Mouse (Mus musculus) liver, embryonic 11.5 days (tissue): ENCODE results near the gene Foxj2. TPM values are rescaled to one million over a fixed set of nuclear protein-coding genes. Genes with fewer than 3 reads are reported as not detected.

Experiments
- ATAC-seq: fragments of 200-750 bp; cut with Nextera tagmentation; replicated peaks from 2 replicates; pipeline ENCODE4 v1.8.0; 2017; ENCODE audit warnings: moderate number of reproducible peaks, mild to moderate bottlenecking, moderate TSS enrichment, moderate library complexity; ENCODE audit not compliant: low FRiP score
- DNase-seq: peaks from one replicate; pipeline ENCODE4 v3.0.0-alpha.2; 2017; ENCODE audit warnings: low spot score
- H3K27ac ChIP-seq: fragments of 300-500 bp; sonication (generic); 2 replicates; pipeline ENCODE4 v1.5.1; 2014; ENCODE audit warnings: mild to moderate bottlenecking, low read depth, low read length, control low read depth
- H3K27me3 ChIP-seq: fragments of 300-500 bp; sonication (generic); replicated peaks from 2 replicates; pipeline ENCODE4 v1.6.1; 2014; ENCODE audit warnings: low read length, mixed read lengths; ENCODE audit not compliant: control insufficient read depth, insufficient read depth
- H3K36me3 ChIP-seq: fragments of 300-500 bp; sonication (generic); 2 replicates; pipeline ENCODE4 v1.6.1; 2014; ENCODE audit warnings: mild to moderate bottlenecking, low read length, moderate library complexity, mixed read lengths; ENCODE audit not compliant: control insufficient read depth, insufficient read depth
- H3K4me1 ChIP-seq: fragments of 300-500 bp; sonication (generic); replicated peaks from 2 replicates; pipeline ENCODE4 v1.6.1; 2014; ENCODE audit warnings: low read length, mixed read lengths; ENCODE audit not compliant: control insufficient read depth, insufficient read depth
- H3K4me2 ChIP-seq: fragments of 300-500 bp; sonication (generic); 2 replicates; pipeline ENCODE4 v1.6.1; 2014; ENCODE audit warnings: mild to moderate bottlenecking, control low read depth, moderate library complexity
- H3K4me3 ChIP-seq: fragments of 300-500 bp; sonication (generic); 2 replicates; pipeline ENCODE4 v1.5.1; 2014; ENCODE audit warnings: low read depth, low read length, control low read depth
- H3K9ac ChIP-seq: fragments of 300-500 bp; sonication (generic); 2 replicates; pipeline ENCODE4 v1.6.1; 2014; ENCODE audit warnings: low read depth, low read length, control low read depth
- H3K9me3 ChIP-seq: fragments of 300-500 bp; sonication (generic); 2 replicates; pipeline ENCODE4 v1.6.1; 2016; ENCODE audit warnings: low read length, inconsistent platforms, mixed read lengths; ENCODE audit not compliant: control insufficient read depth
- WGBS: fragments of 180-500 bp; shearing (Covaris S2); extraction: QIAGEN DNeasy Blood & Tissue Kit; methylation state at CpG from one replicate; pipeline ENCODE4 v1.1.7; 2014; 5-methylcytosine and 5-hydroxymethylcytosine counted together
- polyA plus RNA-seq: library from polyadenylated mRNA; unstranded; fragments of >200 nt; fragmentation: Nextera tagmentation; extraction: Ambion mirVana; gene quantifications from 2 replicates; pipeline ENCODE4 v1.2.1, GENCODE M21; 2014

Gene Foxj2
- 3.8 and 4.0 TPM in 2 replicates for polyA plus RNA-seq

DNA sequence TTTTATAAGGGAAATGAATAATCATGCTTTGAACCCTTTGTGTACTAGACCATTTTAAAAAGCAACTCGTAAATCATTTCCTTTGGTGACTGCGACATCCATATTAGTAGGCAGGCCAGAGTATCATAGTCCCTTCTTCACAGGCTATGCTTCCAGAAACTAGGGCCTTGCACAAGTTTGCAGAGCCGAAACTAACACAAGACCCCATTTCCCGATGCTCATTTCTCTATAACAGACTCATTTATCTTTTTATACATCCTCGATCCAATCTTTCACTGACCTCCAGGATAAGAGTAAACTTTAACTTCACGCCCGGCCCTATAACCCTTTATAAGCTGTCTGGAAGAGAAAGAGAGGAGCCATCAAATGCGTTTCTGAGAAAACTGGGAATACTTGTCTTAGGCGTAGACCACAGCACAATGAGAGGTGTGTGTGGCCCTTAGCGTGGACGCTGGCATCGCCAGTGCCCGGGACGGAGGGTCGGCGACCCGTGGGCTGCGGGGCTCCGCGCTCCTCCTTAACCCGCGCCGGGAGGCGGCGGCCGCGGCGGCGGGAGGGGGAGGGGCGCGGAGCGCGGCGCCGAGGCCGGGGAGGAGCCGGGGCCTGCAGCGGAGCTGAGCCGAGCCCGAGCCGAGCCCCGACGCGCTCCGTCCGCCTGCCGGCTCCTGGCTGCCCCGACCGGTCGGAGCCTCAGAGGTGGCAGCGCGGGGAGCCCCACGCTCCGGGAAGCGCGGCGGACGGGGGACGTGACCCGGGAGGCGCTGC lies at the start of gene Foxj2:
Gene Foxj2, plus strand, starts transcription at position 609 of the 765 bp plus-strand sequence.
- Histone ChIP-seq H3K36me3 (no peaks in the 10 kb centered on the region), H3K9me3 (no peaks in the 10 kb centered on the region), H3K9ac (peak within 1 kb of the TSS; percentile 93), H3K4me2 (peak within 1 kb of the TSS; percentile 81), H3K27ac (peak within 1 kb of the TSS; percentile 21; the same call in 1 of the 2 replicates), H3K4me1 (peaks cover 17% of the 10 kb centered on the region), H3K27me3 (no peaks in the 10 kb centered on the region), H3K4me3 (peak within 1 kb of the TSS; percentile 78)
- DNase-seq, result peak; percentile 76
- 4% methylated on average over 41 of the region's 61 CpGs for whole genome bisulfite sequencing
- ATAC-seq, result peak; percentile 90

DNA sequence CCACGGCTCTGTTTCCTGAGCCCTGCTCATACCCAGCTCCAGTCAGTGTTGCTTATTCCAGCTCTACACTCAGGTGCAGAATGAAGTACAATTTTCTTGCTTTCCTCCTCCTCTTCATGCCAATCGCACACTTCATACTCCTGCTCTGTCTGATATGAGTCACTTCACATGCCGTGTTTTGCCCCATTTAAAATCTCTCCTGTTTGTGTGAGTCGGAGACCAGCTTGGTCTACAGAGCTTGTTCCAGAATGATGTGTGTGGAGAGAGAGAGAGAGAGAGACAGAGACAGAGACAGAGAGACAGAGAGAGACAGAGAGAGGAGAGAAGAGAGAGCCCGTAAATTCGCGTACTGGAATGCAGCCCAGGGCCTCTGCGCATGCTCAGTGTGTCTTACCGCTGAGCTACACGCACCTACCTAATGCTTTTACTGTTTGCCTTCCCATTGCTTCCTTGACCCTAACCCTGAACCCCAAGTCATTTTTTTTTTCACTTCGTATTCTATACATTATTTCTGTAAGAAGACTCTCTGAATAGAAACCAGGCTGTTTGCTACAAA lies 48.9 kb upstream of the Foxj2 start:
- Histone ChIP-seq H3K36me3 (no peaks in the 10 kb centered on the region), H3K4me3 (no peak overlapping the region), H3K9ac (no peak overlapping the region), H3K4me1 (peaks cover 2% of the 10 kb centered on the region; the same call in 1 of the 2 replicates), H3K9me3 (no peaks in the 10 kb centered on the region), H3K27ac (no peak overlapping the region), H3K27me3 (no peaks in the 10 kb centered on the region), H3K4me2 (no peak overlapping the region)
- no peak for ATAC-seq
- WGBS, result 89% methylated on average over 11 of the region's 11 CpGs
- no peak for DNase-seq

GRCm38 (mm10) chr6:122772701-122773100 lies 47.0 kb upstream of the Foxj2 start:
- Histone ChIP-seq H3K27ac (no peak overlapping the region), H3K36me3 (no peaks in the 10 kb centered on the region), H3K4me2 (no peak overlapping the region), H3K4me3 (no peak overlapping the region), H3K9ac (no peak overlapping the region), H3K9me3 (no peaks in the 10 kb centered on the region), H3K27me3 (no peaks in the 10 kb centered on the region), H3K4me1 (no peaks in the 10 kb centered on the region; the same call in 1 of the 2 replicates)
- DNase-seq, result no peak
- WGBS, result 49% methylated on average over 6 of the region's 6 CpGs
- ATAC-seq, result no peak

GRCm38 (mm10) chr6:122774345-122774744 lies 45.4 kb upstream of the Foxj2 start:
- 88% methylated on average over 1 of the region's 1 CpGs for WGBS
- no peaks in the 10 kb centered on the region for H3K36me3 ChIP-seq
- H3K4me3 ChIP-seq, result no peak overlapping the region
- H3K4me2 ChIP-seq, result no peak overlapping the region
- H3K4me1 ChIP-seq, result no peaks in the 10 kb centered on the region; the same call in 1 of the 2 replicates
- no peak for ATAC-seq
- H3K27ac ChIP-seq, result no peak overlapping the region
- no peaks in the 10 kb centered on the region for H3K9me3 ChIP-seq
- DNase-seq, result no peak
- H3K9ac ChIP-seq, result no peak overlapping the region
- H3K27me3 ChIP-seq, result no peaks in the 10 kb centered on the region

DNA sequence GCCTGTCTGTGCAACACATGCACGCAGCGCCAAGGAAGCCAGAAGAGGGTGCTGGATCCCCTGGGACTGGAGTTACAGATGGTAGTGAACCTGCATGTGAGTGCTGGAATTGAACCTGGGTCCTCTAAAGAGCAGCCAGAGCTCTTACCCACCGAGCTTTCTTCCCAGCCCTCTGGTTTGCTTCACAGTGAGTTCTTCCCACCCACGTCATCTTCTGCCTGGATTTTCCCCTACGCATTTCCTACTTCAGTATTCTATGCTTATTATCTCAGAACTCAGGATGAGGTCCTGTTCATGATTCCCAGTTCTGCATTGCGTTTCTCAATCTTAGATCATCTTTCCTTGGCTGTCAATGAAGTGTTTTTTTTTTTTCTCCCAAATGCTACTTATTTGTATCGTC lies 43.7 kb upstream of the Foxj2 start:
- 81% methylated on average over 7 of the region's 7 CpGs for WGBS
- H3K9me3 ChIP-seq, result no peaks in the 10 kb centered on the region
- no peak for ATAC-seq
- no peaks in the 10 kb centered on the region for H3K36me3 ChIP-seq
- no peak overlapping the region for H3K4me3 ChIP-seq
- DNase-seq, result no peak
- no peak overlapping the region for H3K9ac ChIP-seq
- H3K4me2 ChIP-seq, result no peak overlapping the region
- no peak overlapping the region for H3K27ac ChIP-seq
- no peaks in the 10 kb centered on the region for H3K27me3 ChIP-seq
- H3K4me1 ChIP-seq, result no peaks in the 10 kb centered on the region; the same call in 1 of the 2 replicates

DNA sequence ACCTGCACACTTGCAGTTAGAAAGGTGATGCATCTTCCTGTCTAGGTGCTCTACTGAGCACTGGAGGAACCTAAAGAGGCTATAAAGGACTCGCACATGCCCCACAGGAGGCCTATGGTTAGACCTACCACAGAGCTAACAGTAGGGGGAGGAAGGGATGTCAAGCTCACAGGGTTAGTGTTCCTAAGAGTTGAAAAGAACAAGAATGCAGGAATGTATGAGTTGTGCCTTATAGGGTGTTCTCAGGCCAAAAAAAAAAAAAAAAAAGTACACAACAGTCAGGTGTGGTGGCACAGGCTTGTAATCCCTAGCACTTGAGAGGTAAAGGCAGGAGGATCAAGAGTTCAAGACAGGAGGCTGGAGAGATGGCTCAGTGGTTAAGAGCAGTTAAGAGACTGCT lies 39.8 kb upstream of the Foxj2 start:
- 77% methylated on average over 1 of the region's 1 CpGs for WGBS
- Histone ChIP-seq H3K27ac (no peak overlapping the region), H3K9ac (no peak overlapping the region), H3K4me2 (no peak overlapping the region), H3K4me1 (peaks cover 4% of the 10 kb centered on the region; the same call in 1 of the 2 replicates), H3K9me3 (no peaks in the 10 kb centered on the region), H3K4me3 (no peak overlapping the region), H3K36me3 (no peaks in the 10 kb centered on the region), H3K27me3 (no peaks in the 10 kb centered on the region)
- ATAC-seq, result no peak
- DNase-seq, result no peak

- ATAC-seq (no peak), DNase-seq (no peak)
- Histone ChIP-seq H3K36me3 (no peaks in the 10 kb centered on the region), H3K4me2 (no peak overlapping the region), H3K9ac (no peak overlapping the region), H3K27me3 (no peaks in the 10 kb centered on the region), H3K27ac (no peak overlapping the region), H3K9me3 (no peaks in the 10 kb centered on the region), H3K4me3 (no peak overlapping the region), H3K4me1 (peaks cover 4% of the 10 kb centered on the region; the same call in 1 of the 2 replicates)
- WGBS, result 54% methylated on average over 4 of the region's 4 CpGs
Observed at GRCm38 (mm10) chr6:122781167-122781566, 38.5 kb upstream of the Foxj2 start.

DNA sequence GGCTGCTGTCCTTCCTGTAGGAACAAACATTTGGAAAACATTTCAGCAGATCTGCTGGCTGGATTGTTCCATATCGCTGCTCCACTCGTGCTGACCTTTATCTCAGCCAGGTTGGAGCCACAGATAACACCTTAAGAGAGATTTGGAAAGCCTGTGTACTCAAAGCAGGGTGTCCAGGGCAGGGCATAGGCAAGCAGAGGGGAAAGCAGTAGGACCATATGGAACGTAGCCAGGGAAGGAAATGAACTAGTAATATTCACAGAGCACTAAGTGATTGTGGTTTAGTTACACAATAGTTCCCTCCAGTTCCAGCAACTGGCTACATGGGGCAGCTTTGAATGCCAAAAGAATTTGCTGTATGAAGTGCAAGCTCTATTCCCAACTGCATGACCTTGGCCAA lies 37.5 kb upstream of the Foxj2 start:
- Histone ChIP-seq H3K4me3 (no peak overlapping the region), H3K9me3 (no peaks in the 10 kb centered on the region), H3K27me3 (no peaks in the 10 kb centered on the region), H3K9ac (no peak overlapping the region), H3K4me2 (no peak overlapping the region), H3K27ac (no peak overlapping the region), H3K4me1 (peaks cover 4% of the 10 kb centered on the region; the same call in 1 of the 2 replicates), H3K36me3 (no peaks in the 10 kb centered on the region)
- ATAC-seq (no peak), DNase-seq (no peak)
- WGBS, result 20% methylated on average over 3 of the region's 3 CpGs

- Histone ChIP-seq H3K4me1 (0 out of 2 replicates have a peak, but pooled peaks cover 4% of the 10 kb centered on the region), H3K9me3 (no peaks in the 10 kb centered on the region), H3K4me2 (no peak overlapping the region), H3K4me3 (no peak overlapping the region), H3K36me3 (no peaks in the 10 kb centered on the region), H3K27ac (no peak overlapping the region), H3K9ac (no peak overlapping the region), H3K27me3 (no peaks in the 10 kb centered on the region)
- no peak for DNase-seq
- WGBS, result 93% methylated on average over 3 of the region's 3 CpGs
- no peak for ATAC-seq
Observed at GRCm38 (mm10) chr6:122784866-122785265, 34.8 kb upstream of the Foxj2 start.
